Mouse (Mus musculus) forebrain, embryonic 10.5 days (tissue): ENCODE data around the gene Coa4. TPM values are rescaled to one million over a fixed set of nuclear protein-coding genes. Genes with fewer than 3 reads are reported as not detected.

Experiments used
- DNase-seq: peaks from one replicate; pipeline ENCODE4 v3.0.0-alpha.2; 2017; ENCODE audit warnings: low spot score; ENCODE audit errors: extremely low spot score
- H3K27ac ChIP-seq: fragments of 300-500 bp; sonication (generic); 2 replicates; pipeline ENCODE4 v1.5.1; 2016; ENCODE audit warnings: mild to moderate bottlenecking
- H3K27me3 ChIP-seq: fragments of 300-500 bp; sonication (generic); 2 replicates; pipeline ENCODE4 v1.6.1; 2016; ENCODE audit warnings: mild to moderate bottlenecking; ENCODE audit not compliant: poor library complexity, severe bottlenecking
- H3K36me3 ChIP-seq: fragments of 300-500 bp; sonication (generic); replicated peaks from 2 replicates; pipeline ENCODE4 v1.6.1; 2016; ENCODE audit warnings: mild to moderate bottlenecking, moderate library complexity
- H3K4me1 ChIP-seq: fragments of 300-500 bp; sonication (generic); 2 replicates; pipeline ENCODE4 v1.6.1; 2016
- H3K4me3 ChIP-seq: fragments of 300-500 bp; sonication (generic); 2 replicates; pipeline ENCODE4 v1.5.1; 2016; ENCODE audit warnings: mild to moderate bottlenecking, moderate library complexity
- H3K9me3 ChIP-seq: fragments of 300-500 bp; sonication (generic); 2 replicates; pipeline ENCODE4 v1.6.1; 2016; ENCODE audit warnings: mild to moderate bottlenecking, moderate library complexity
- WGBS: fragments of 180-500 bp; shearing (Covaris S2); methylation state at CpG from one replicate; pipeline ENCODE4 v1.1.7; 2016; 5-methylcytosine and 5-hydroxymethylcytosine counted together
- polyA plus RNA-seq: library from polyadenylated mRNA; unstranded; fragments of >200 nt; fragmentation: Nextera tagmentation; extraction: Ambion mirVana; gene quantifications from 2 replicates; pipeline ENCODE4 v1.2.1, GENCODE M21; 2016

The Coa4 gene
- polyA plus RNA-seq, 1 experiment from 2014 or later: 20.4 TPM

- Histone ChIP-seq H3K27me3 (no peaks in the 10 kb centered on the region), H3K4me3 (peak overlapping the region; percentile 66), H3K27ac (no peak overlapping the region), H3K9me3 (no peaks in the 10 kb centered on the region), H3K4me1 (peaks cover 14% of the 10 kb centered on the region), H3K36me3 (no peaks in the 10 kb centered on the region)
- DNase-seq: no peak
- 42% methylated on average over 7 of the region's 7 CpGs for WGBS
These were observed 45.4 kb downstream of the Coa4 start for GRCm38 (mm10) chr7:100582235-100582634.

- Histone ChIP-seq H3K4me3 (peak overlapping the region; percentile 66), H3K36me3 (no peaks in the 10 kb centered on the region), H3K4me1 (peaks cover 14% of the 10 kb centered on the region), H3K9me3 (no peaks in the 10 kb centered on the region), H3K27ac (peak overlapping the region; percentile 95), H3K27me3 (no peaks in the 10 kb centered on the region)
- WGBS: under 1% methylated on average over 31 of the region's 31 CpGs
- DNase-seq: peak; percentile 87
These were observed 45.9 kb downstream of the Coa4 start for GRCm38 (mm10) chr7:100582727-100583236.

- Histone ChIP-seq H3K36me3 (no peaks in the 10 kb centered on the region), H3K4me3 (no peak overlapping the region), H3K4me1 (peaks cover 9% of the 10 kb centered on the region; the same call in 1 of the 2 replicates), H3K27me3 (no peaks in the 10 kb centered on the region), H3K27ac (no peak overlapping the region), H3K9me3 (no peaks in the 10 kb centered on the region)
- 82% methylated on average over 1 of the region's 1 CpGs for WGBS
- no peak for DNase-seq
These were observed 52.9 kb downstream of the Coa4 start for GRCm38 (mm10) chr7:100589816-100590215.

Other genes with a start within 250 kb of the Coa4 start
- 38.9 and 39.4 TPM in 2 replicates for gene C2cd3, start 164.8 kb upstream of the Coa4 start, polyA plus RNA-seq
- gene Ppme1, start 164.8 kb upstream of the Coa4 start, polyA plus RNA-seq: 80.2 and 84.3 TPM in 2 replicates
- not detected in 2 replicates for gene Ucp3, start 64.1 kb upstream of the Coa4 start, polyA plus RNA-seq
- 78.7 and 93.9 TPM in 2 replicates for gene Ucp2, start 43.7 kb upstream of the Coa4 start, polyA plus RNA-seq
- gene Dnajb13, start 22.1 kb upstream of the Coa4 start, polyA plus RNA-seq: 0.26 and 0.30 TPM in 2 replicates
- gene Rab6a, start 70.3 kb downstream of the Coa4 start, polyA plus RNA-seq: 83.8 and 83.9 TPM in 2 replicates
- 55.8 and 56.6 TPM in 2 replicates for gene Mrpl48, start 71.2 kb downstream of the Coa4 start, polyA plus RNA-seq
- gene Plekhb1, start 125.3 kb downstream of the Coa4 start, polyA plus RNA-seq: 3.2 and 4.0 TPM in 2 replicates
- gene Fam168a, start 169.6 kb downstream of the Coa4 start, polyA plus RNA-seq: 30.2 and 35.8 TPM in 2 replicates